Mouse (Mus musculus) left cerebral cortex, postnatal 14 days (tissue): ENCODE measurements at regions not wholly inside any gene's neighbourhood (a gene's known extent, or its start where the extent isn't known, plus 50 kb on each side); places are given as distances from the start of the nearest gene placed in this dataset.

Experiments
- DNase-seq, 2 experiments: peaks; one replicate each; pipeline ENCODE4 v3.0.0; 2021 to 2022; ENCODE audit warnings: low spot score in 2 of 2, mixed read lengths in 1 of 2
- intact Hi-C: fragments of 180-260 bp; cut with DNase I; formaldehyde crosslinking; loops from one replicate; pipeline ENCODE4 v1.15.1; 2025

DNA sequence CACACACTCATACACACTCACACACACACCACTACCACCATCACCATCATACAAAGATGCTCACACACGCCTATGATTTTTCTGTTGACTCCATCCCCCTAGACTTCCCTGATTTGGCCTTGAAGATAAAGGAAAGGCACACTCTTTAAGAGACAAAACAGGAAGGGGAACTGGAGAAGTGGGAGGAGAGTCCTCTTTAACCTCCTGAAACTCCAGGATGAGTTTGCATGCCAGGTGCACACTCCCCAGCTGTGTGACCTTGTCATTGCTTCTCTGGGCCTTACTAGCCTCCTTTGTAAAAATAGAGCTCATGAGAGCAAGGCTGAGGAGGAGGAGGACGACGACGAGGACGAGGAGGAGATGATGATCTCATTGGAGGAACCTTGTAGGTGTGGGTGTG is 212.8 kb downstream of the Ly86 start:
- DNase-seq, result no peak
- intact Hi-C loops, result no loop called here

DNA sequence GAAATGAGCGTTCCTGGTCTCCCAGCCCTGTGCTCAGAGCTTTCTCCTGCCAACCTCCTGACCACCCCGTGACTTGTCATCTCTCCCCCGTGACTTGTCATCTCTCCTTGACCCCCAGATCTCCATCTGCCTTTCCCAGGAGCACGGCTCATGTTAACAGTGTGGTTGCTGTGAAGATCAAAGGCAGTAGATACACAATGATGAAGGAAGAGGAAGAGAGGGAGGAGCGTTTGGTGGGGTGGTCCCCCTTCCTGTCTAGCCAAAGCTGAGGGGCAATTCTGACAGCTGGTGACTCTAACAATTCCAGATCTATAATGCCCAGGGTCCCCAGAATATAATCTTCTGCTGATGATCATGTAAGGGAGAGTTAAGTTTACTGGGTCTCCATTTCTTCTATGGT is 214.0 kb downstream of the Ly86 start:
- no peak for DNase-seq
- intact Hi-C loops, result no loop called here

DNA sequence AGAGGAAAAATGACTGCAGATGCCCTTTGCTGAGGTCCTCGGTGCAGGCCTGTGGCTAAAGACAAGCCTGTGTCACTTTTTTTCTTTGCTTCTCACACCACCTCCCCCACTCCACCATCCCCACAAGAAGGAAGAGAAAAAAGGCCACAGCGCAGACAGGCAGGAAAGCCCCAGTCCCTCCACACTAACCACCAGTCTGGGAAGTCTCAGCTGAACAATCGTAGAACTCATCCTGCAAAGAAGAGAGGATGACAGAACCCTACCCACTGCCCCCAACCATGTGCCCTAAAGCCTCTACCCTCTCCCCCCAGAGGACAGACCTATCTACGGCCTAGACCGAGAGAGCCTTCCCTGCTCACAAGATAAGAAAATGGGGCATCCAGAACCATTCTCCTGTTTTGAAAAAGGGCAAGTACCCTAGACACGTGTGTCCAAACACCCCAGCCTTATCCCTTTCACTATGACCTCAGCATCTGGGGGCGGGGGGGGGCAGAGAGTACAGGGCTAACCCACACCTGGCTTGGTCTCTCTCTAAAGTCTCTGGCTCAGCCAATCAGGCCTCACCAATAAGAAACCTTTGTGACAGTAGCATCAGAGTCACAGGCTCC is 214.8 kb downstream of the Ly86 start:
- intact Hi-C loops, result no loop called here
- DNase-seq, result no peak

DNA sequence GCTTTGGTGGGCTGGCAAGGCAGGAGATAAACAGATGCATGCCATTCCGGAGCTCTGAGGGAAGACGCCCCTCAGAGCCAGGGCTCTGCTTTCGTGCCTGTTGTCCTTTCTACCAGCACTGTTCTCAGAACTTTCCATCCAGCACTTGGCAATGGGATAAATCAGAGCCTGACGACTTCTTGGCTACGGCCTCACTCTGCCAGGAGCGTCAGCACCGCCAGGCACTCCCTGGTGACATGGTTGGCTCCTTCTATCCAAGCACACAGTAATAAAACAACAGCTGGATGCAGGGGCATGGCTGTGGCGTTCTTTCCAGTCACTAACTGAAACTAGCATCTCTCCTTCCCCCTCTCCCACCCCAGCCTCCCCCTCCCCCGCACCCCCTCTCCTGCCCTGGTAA is 215.4 kb downstream of the Ly86 start:
- intact Hi-C loops, result no loop called here

DNA sequence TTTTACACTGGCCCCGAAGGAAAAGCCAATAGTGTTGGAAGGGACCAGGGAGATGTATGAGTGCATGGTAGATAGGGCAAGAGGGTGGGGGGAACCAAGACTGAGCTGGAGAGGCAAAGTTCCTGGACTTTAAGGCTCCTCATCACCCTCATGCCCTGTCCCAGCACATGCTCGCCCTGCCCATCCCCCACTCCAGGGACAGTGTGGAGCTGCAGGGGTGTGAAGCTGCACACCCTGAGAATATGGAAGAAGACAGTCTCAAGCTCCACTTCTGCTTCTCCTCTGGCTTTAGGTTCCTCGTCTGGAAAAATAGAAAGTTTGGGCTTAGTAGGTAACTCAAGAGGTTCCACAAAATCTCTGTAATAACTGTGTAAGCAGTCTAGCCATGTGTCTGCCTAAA is 215.8 kb downstream of the Ly86 start:
- no peak for DNase-seq
- intact Hi-C loops, result no loop called here

More for the DNA sequence above, 215.4 kb downstream of the Ly86 start:
- no peak for DNase-seq

DNA sequence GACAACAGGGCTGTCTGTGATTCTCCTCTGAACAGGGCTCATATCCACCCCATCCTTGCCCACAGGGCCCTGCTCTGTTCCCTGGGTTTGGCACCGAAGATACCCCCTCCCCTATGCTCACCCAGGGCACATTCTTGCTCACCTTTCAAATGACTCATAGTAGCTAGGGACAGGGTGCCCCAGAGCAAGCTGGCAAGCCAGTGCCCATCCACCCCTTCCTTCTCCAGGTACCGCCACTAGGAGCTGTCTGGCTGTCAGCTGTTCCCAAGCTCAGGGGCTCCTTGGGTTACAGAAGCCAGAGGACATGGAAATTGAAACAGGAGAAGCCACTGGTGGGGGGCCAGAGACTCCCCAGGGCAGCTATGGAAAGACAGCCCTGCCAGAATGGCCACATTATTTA is 216.4 kb downstream of the Ly86 start:
- intact Hi-C loops, result no loop called here

DNA sequence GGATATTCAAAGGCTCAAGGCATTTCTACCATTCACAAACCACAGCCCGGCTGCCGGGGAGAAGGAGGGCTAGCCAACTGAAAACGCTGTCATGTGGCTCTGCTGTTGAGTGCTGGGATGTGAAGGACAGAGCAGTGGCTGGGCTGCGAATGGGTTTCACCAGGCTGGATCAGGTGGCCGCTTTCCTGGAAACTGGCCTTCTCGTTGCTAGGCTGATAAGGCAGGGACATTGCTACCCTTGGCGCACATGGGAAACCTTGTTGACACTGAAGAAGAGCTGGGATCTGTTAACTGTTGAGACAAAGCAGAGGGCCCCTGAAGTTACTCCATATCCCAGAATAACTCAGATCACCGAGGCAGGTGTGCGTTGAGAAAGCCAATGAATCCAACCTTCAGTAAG is 216.1 kb upstream of the Rreb1 start:
- intact Hi-C loops, result no loop called here
- DNase-seq, result no peak

More for the DNA sequence above, 216.4 kb downstream of the Ly86 start:
- DNase-seq, result no peak

DNA sequence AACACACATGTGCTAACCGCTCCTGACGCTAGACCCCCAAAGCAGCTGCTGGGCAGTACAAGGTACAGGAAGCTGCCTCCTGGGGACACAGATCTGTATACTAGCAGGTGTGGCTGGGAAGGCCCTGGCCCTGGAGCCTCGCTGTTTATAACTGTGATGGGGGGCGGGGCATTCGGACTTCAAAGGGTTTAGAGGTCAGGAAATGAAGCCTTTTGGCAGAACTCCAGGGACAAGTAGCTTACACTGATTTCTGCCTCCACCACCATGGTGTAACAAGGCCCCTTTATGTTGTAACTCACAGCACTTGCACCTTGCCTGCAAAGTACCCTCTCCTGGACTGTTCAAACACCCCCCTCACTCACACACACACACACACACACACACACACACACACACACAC is 215.5 kb upstream of the Rreb1 start:
- intact Hi-C loops, result no loop called here
- no peak for DNase-seq

DNA sequence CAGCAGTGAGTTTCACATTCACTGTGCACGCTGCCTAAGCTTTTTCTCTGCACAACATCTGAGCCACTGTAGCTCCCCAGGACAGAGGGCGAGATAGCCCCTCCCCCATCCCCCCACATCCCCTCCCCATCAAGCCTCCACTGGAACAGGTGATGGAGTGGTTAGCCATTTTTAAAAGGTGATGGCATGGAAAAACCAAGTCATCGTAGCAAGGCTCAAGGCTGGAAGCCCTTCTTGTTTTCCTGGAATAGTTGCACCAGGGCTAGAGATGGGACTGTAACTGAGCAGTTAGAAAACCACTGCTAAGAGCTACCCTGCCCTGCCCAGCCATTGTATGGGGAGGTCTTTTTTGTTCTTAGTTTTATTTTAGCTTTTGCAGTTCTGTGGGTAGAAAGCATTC is 209.1 kb upstream of the Rreb1 start:
- no peak for DNase-seq
- intact Hi-C loops, result no loop called here

DNA sequence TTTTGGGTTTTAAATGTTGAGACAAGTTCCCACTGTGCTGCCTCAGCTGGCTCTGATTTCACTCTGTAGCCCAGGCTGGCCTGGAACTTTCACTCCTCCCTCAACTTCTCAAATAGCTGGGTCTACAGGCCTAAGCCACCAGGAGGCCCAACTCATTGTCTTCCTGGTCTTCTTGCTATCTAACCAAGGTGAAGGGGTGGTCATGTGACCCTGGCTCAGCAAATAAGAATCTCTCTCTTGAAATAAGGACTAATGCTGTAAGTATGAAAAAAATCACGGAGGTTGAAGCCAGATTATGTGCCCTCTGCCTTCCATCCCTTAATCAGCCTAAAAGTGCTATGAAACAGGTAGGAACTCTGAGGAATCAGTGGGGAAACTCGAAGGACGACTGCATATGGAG is 208.7 kb upstream of the Rreb1 start:
- intact Hi-C loops, result no loop called here
- DNase-seq, result no peak

DNA sequence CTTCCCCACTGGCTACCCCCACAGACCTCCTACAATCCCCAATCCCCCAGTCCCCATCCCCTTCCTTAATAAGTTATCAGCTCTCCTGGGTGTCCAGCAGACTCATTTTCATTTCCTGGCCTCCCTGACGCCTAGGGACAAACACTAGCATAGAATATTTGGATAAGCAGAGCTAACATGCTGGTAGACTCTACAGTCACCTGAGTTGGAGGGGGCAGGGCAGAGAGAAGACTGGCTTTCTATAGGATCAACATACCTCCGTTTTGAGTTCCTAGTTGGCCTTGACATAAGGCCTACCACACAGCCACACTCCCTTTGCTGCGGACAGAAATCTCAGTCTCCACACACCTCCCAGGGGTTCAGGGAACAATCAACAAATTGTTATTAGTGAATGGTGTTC is 205.2 kb upstream of the Rreb1 start:
- intact Hi-C loops, result no loop called here
- DNase-seq, result no peak

DNA sequence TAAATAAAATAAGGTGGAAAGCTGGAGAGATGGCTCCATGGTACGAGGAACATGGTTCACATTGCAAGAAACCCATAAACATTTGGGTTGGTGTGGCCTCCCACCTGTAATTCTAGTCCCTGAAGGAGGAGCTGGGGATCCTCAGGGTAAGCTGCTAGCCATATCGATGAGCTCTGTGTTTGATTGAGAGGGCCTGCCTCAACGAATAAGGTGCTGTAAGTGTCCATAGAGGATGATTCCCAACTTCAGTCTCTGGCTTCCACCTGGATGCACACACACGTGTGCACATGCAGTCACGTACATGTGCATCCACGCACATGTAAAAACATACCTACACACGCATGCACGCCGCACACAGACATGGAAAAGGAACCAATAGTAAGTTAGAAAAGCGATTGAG is 199.0 kb upstream of the Rreb1 start:
- intact Hi-C loops, result no loop called here
- no peak for DNase-seq

DNA sequence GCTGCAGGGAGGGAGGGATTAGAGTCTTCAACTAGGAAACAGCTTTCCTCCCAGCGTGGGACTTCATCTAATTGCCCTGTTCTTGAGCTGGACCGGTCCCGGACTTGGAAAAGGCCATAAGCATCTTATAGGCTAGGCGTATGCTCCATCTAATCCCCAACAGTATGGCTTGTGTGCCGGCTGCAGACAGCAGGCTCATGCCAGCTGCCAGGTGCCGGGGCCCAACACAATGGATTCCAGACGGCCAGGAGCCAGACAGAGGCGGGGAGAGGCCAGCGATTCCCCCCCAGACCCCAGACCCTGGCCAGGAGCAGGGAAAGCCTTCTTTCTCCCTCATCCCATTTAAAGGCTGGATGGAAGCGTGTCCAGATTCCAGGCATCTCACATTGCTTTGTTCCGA is 198.4 kb upstream of the Rreb1 start:
- DNase-seq, result no peak
- intact Hi-C loops, result no loop called here

DNA sequence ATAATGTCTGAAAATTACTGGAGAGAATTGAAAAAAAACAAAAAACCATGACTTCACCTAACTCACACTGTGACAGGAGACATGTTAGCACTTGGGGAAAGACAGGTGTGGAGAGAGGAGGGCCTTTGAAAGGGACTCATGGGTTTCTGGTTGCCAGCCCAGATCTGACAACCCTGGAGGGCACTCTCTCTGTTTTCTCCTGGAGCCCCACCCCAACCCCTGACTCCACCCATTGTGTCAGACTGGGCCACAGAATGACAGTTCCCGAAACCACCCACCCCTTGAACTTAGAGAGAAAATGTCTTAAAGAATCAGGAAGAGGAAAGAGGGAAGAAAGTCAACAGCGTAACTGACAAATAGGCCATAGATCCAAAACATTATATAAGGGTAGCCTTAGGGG is 197.4 kb upstream of the Rreb1 start:
- intact Hi-C loops, result no loop called here
- no peak for DNase-seq

DNA sequence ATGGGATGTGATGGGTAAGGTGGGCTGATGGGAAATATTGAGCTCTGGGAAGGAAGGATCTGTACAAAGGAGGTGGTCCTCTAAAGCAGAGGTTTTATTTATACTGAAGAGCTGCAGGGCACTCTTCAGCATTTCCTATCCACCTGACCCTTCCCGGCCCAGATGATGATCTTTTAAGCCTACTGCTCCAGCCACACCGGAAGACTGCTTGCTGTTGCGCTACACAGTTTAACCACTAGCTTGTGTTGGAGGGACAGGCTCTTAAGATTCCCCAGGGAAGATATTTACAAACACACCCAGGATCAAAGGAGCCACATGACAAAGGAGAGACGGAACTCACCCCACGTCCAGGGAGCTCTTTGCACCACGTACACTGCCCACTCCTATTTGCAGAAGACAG is 196.8 kb upstream of the Rreb1 start:
- no peak for DNase-seq
- intact Hi-C loops, result no loop called here

DNA sequence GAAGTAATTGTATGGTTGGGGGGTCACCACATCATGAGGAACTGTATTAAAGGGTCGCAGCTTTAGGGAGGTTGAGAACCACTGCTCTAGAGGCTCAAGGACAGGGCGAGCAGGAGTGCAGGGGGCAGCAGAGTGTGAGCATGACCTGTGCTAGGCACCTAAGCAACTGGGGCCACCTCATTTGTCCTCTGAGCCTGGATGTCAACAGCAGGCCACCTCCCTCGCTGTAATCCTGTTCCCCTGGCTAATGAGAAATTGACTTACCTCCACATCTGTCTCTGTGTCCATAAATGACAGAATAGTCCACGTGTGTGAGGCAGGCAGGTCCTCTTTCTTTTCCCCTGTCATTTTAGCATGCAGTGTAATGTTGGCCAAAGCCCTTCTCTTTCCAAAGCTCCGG is 192.7 kb upstream of the Rreb1 start:
- intact Hi-C loops, result no loop called here
- no peak for DNase-seq

DNA sequence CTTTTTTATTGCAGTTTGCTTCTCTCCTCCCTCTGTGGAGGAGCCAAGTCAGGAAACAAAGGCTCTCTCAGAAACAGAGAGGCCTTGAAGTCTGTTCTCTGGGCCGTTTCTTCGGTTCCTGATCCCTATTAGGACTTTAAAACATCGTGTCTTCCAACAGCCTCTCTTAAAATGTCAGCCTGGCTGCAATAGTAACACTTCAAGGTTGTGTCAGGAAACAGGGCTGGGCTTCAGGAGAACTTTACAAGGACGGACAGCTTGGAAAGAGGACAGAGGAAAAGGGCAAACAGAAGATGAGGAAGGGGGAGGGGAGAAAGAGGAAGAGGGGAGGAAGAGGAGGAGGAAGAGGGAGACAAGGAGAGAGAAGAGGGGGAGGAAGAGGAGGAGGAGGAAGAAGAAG is 191.7 kb upstream of the Rreb1 start:
- no peak for DNase-seq
- intact Hi-C loops, result no loop called here

DNA sequence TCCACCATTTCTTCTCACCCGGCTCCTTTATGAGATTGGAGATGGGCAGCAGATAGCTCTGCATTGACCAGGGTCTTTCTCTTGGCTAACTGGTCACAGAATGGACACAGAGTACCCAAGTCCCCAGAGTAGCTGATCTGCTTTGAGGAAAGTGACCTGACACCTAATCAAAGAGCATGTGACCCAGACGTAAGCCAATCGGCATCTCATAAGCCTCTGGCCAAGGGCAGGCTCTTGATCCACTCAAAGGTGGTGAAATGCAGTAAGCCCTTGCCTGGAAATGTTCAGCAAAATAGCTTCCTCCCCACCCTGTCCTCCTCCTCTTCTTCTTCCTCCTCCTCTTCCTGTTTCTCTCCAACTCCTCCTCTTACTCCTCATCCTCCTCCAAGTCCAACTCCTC is 190.3 kb upstream of the Rreb1 start:
- intact Hi-C loops, result no loop called here
- DNase-seq, result no peak

DNA sequence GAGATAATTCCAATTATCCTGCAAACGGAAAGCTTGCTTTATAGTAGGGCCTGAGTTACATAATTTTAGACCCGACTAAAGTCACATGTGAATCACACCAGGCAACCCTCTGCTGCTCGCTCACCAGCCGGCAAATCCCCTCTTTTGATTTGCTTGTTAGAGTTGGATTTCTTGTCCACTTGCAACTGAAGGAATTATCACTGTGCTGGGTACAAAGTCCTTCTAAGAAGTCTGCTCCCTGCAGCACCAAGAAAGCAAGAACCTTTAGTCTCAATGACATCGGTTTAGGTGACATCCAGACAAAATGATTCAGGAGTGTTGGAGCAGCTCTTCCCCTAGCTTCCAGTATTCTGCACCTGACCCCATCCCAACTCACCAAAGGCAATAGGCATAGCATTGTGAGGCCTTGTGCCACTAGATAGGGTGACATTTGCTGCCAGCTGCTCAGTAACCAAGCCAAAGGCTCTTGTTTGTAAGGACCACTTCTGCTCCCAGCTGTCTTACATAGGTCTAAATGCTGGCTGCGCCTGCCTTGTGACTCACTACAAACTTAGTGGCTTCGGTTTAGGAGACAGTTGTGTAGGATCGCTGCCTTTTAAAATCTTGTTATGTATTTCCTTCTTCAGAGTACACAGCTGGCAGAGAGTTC is 189.5 kb upstream of the Rreb1 start:
- intact Hi-C loops, result no loop called here
- DNase-seq, result no peak

DNA sequence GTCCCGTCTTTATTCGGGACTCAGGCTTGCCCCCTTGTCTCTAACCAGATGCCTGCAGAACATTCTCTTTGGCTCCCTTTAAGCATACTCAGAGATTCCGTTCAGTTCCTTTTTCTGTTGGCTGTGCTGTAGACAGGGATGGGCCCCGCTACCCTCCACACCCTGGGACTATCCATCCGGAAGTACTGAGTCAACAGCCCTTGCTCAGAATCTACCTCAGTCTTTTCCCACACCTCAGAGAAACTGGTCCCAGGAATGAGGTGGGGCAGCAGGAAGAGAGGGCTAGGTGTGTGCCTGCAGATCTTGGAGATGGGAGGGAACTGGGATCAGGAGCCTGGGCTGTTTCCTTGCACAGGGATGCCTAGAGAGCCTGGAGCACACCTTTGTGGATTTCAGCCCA is 186.1 kb upstream of the Rreb1 start:
- intact Hi-C loops, result no loop called here
- no peak for DNase-seq

DNA sequence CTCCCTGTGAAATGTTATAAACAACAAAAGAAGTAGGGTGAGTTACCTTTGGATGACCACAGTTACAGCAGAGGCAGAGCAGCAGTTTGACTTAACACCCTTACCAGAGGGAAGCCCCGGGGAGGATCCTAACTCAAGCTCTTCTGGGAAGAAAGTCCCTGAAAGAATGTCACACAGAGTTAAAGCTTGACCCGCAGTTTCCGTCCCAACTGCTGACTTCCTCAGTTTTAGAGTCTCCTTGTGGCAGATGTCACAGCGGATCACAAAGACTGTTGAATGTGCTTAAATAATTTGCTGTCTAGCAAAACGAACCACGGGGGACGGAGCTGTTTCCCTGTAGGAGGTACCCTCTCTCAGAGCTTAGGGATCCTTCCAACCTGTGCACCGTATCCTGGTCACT is 183.0 kb upstream of the Rreb1 start:
- DNase-seq, result no peak
- intact Hi-C loops, result no loop called here

DNA sequence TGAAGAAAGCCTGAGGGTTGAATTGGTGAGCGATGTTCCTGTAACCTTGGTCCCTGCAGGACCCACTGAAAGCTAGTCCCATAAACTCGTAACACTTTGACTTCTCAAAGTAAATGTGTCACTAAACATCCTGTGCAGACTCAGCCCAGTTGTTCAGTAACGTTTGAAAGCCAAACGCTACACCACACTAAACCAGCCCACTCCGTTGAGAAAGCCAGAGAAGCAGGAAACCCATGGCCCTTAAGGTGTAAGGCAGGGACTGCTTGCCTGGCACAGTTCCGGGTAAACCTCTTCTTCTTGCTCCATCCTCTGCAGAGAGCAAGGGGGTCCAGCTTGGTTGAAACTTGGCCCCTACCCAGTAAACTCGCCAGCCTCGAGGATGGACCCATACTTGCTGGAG is 180.6 kb upstream of the Rreb1 start:
- no peak for DNase-seq
- intact Hi-C loops, result no loop called here
